Mouse (Mus musculus) ES-Bruce4 (cell line): ENCODE data around the gene Epha10. TPM values are rescaled to one million over a fixed set of nuclear protein-coding genes. Genes with fewer than 3 reads are reported as not detected.

ENCODE experiments used
- H3K27ac ChIP-seq: 2 replicates; pipeline ENCODE4 v1.5.1; 2012; ENCODE audit warnings: low read length, inconsistent platforms; ENCODE audit not compliant: insufficient read depth
- H3K27me3 ChIP-seq: 2 replicates; pipeline ENCODE4 v1.6.1; 2012; ENCODE audit warnings: mild to moderate bottlenecking, low read length, inconsistent platforms; ENCODE audit not compliant: control insufficient read depth, poor library complexity, insufficient read depth, severe bottlenecking
- H3K36me3 ChIP-seq: 2 replicates; pipeline ENCODE4 v1.6.1; 2012; ENCODE audit warnings: inconsistent platforms, mild to moderate bottlenecking, low read length, moderate library complexity; ENCODE audit not compliant: control insufficient read depth, poor library complexity, insufficient read depth, severe bottlenecking
- H3K4me1 ChIP-seq: one replicate; pipeline ENCODE4 v1.8.1; 2011; ENCODE audit warnings: low read length; ENCODE audit not compliant: control insufficient read depth, insufficient read depth
- H3K4me3 ChIP-seq: 2 replicates; pipeline ENCODE4 v1.5.1; 2011; ENCODE audit warnings: low read depth, mild to moderate bottlenecking, low read length
- H3K9ac ChIP-seq: 2 replicates; pipeline ENCODE4 v1.6.1; 2012; ENCODE audit warnings: low read depth, mild to moderate bottlenecking, inconsistent platforms; ENCODE audit not compliant: poor library complexity, severe bottlenecking
- H3K9me3 ChIP-seq: replicated peaks from 2 replicates; pipeline ENCODE4 v1.6.1; 2012; ENCODE audit warnings: mild to moderate bottlenecking, low read length, inconsistent platforms; ENCODE audit not compliant: control insufficient read depth, poor library complexity, insufficient read depth, severe bottlenecking
- CTCF ChIP-seq: IDR thresholded peaks from one replicate; pipeline ENCODE4 v1.8.1; 2011; ENCODE audit warnings: low read depth, low read length
- EP300 ChIP-seq: IDR thresholded peaks from 2 replicates; pipeline ENCODE4 v1.6.1; 2011; ENCODE audit warnings: low read depth, low read length; ENCODE audit not compliant: insufficient read depth
- POLR2A ChIP-seq: IDR thresholded peaks from one replicate; pipeline ENCODE4 v1.8.1; 2011; ENCODE audit warnings: low read length; ENCODE audit not compliant: insufficient read depth
- polyA plus RNA-seq: library from polyadenylated mRNA; stranded (reverse); fragments of >200 nt; gene quantifications from 2 replicates; pipeline ENCODE4 v1.2.4, GENCODE M21; 2011; ENCODE audit warnings: low read depth; ENCODE audit not compliant: missing spikeins, insufficient read depth, insufficient read length

The Epha10 gene
- polyA plus RNA-seq, 1 experiment: 0.37 TPM

DNA sequence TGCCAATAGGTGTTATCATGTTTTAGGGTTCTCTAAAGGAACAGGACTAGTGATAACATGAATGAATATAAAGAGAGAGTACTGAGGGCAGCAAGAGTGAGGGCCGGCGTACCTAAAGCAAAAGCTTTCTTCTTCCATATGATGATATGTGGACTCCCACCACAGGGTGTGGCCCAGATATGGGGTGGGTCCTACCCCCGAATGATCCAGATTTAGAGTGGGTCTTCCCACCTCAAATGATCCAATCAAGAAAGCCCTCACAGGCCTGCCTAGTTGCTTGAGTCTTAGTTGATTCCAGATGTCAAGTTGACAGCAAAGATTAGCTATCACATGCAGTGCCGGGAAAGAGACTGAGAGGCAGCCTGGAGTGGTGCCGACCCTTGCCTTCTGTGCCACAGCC is 63.1 kb downstream of the Epha10 start:
- H3K36me3 ChIP-seq: peaks cover 8% of the 10 kb centered on the region; the same call in 1 of the 2 replicates
- no peak overlapping the region for H3K9ac ChIP-seq
- H3K4me1 ChIP-seq: no peaks in the 10 kb centered on the region
- no peak for TF ChIP-seq CTCF
- no peak for TF ChIP-seq EP300
- no peak for TF ChIP-seq POLR2A
- no peak overlapping the region for H3K4me3 ChIP-seq
- no peaks in the 10 kb centered on the region for H3K9me3 ChIP-seq
- no peaks in the 10 kb centered on the region for H3K27me3 ChIP-seq
- H3K27ac ChIP-seq: no peak overlapping the region

DNA sequence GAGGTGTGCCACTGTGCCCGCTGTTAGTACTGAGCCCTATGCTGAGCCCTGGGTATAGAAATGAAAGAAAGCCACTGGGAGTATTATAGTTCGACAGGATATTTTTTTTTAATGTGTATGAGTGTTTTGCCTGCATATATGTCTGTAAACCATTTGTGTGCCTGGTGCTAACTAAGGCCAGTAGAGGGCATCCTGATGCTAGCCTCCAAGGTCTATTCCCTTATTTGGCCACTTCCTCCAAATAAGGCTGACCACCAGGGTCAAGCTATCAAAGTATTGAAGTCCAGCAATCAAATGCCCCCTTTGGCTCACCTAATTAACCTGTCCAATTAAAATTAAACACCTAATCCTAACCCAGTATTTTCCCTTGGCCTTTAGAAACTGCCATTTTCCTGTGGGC is 64.3 kb downstream of the Epha10 start:
- H3K4me1 ChIP-seq: no peaks in the 10 kb centered on the region
- TF ChIP-seq EP300 (no peak), POLR2A (no peak)
- H3K9ac ChIP-seq: no peak overlapping the region
- H3K4me3 ChIP-seq: no peak overlapping the region
- H3K27ac ChIP-seq: no peak overlapping the region
- 0 out of 2 replicates have a peak, but pooled peaks cover 7% of the 10 kb centered on the region for H3K36me3 ChIP-seq
- H3K27me3 ChIP-seq: no peaks in the 10 kb centered on the region
- H3K9me3 ChIP-seq: no peaks in the 10 kb centered on the region

DNA sequence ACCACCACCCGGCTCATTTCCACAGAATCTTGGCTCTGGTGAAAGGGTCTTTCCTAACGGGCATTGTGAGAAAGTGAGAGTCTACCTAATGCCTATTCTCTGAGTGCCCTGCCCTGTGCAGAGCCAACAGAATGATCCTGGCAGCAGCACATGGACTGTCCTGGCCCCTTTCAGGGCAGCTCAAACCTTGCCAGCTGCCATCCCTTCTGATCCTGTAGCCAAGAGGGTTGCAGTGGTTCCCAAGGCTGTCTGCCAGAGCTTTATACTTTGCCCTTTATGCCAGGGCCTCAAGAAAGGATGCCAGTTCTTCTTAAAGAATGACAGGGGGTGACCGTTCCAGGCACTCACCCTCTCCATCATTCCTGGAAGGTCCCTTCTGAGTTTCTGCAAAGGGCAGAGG is 68.8 kb downstream of the Epha10 start:
- TF ChIP-seq EP300 (no peak), POLR2A (no peak), CTCF (no peak)
- no peaks in the 10 kb centered on the region for H3K36me3 ChIP-seq
- H3K9me3 ChIP-seq: no peaks in the 10 kb centered on the region
- H3K27me3 ChIP-seq: no peaks in the 10 kb centered on the region
- no peak overlapping the region for H3K4me3 ChIP-seq
- H3K27ac ChIP-seq: no peak overlapping the region
- H3K4me1 ChIP-seq: no peaks in the 10 kb centered on the region
- no peak overlapping the region for H3K9ac ChIP-seq

DNA sequence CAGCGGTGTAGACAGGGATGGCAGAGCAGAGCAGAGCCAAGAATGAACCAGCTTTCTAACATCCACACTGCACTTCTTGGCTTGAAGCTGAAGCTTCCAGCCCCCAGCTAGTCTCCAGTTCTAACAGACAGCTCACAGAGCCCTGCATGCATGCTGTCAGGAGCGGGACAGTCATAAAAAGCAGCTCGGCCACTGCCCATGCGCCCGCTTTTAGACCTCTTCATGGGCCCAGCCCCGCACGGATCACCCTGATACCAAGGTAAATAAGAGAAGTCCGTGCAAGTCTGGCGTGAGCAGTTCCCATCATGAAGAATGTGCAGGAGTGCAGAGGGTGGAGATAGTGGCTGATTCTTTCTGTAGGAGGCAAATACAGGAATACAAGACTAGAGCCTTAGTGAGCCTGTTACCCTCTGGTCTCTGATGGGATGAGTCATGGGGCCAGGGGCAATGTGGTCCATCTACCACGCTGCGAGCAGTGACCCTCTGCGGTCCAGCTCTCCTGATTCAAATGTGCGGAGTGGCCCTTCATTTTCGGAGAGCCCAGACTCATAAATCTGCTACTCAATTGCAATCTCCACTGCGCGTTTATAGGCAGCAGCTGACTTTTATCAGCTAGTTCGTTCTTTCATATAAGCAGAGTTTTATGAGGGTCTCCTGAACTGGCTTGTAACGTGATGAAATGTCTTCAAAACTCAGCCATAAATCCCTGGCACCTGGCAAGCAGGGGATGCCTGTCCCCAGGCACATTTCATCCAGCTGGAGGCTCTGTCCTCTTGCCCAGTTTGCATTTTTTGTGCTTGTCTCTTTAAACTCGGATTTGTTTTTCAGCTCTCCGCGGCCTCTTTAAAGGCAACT is 69.7 kb downstream of the Epha10 start:
- Histone ChIP-seq H3K27me3 (no peaks in the 10 kb centered on the region), H3K4me1 (no peaks in the 10 kb centered on the region), H3K9me3 (no peaks in the 10 kb centered on the region), H3K36me3 (no peaks in the 10 kb centered on the region), H3K4me3 (no peak overlapping the region), H3K9ac (no peak overlapping the region), H3K27ac (no peak overlapping the region)
- TF ChIP-seq POLR2A (no peak), EP300 (no peak), CTCF (no peak)

DNA sequence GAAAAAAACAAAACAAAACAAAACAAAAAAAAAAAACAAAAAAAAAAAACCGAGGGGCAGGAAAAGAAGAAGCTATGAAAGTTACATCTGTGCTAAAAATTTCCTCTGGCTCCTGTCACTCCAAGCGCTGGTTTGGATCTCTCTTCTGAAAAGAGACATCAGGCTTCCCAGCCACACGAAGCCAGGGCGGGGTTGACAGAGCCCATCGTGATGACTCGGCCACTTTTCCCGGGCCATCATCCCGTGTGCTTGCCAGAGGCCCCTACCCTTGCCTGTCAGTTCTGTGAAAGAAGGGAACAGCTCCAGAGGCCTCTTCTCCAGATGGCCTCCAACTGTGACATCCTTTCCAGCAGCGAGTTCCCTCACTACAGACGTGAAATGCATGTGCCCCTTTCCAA is 70.3 kb downstream of the Epha10 start:
- Histone ChIP-seq H3K27ac (no peak overlapping the region), H3K9ac (no peak overlapping the region), H3K4me1 (no peaks in the 10 kb centered on the region), H3K4me3 (no peak overlapping the region), H3K27me3 (no peaks in the 10 kb centered on the region), H3K9me3 (no peaks in the 10 kb centered on the region), H3K36me3 (no peaks in the 10 kb centered on the region)
- TF ChIP-seq POLR2A (no peak), EP300 (no peak), CTCF (no peak)

DNA sequence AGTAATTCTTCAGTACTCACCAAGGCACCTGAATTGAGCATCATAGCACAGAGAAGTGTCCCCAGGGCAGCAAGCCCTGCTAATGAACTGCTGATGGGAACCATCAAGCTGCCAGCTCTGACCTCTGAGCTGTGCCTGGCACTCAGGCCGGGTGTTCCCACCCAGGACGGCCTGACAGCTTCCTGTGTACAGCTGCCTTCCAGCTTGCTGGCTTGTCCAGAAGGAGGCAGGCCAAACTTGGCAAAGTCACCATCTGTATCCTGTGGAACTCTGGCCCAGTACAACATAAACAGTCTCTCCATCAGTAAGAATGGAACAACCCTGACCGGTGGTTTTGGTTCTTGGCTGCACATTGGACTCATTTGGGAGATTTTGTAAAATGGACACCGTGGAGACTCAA is 72.8 kb downstream of the Epha10 start:
- Histone ChIP-seq H3K9me3 (no peaks in the 10 kb centered on the region), H3K4me3 (no peak overlapping the region), H3K27me3 (no peaks in the 10 kb centered on the region), H3K4me1 (no peaks in the 10 kb centered on the region), H3K9ac (no peak overlapping the region), H3K36me3 (no peaks in the 10 kb centered on the region), H3K27ac (no peak overlapping the region)
- TF ChIP-seq CTCF (no peak), POLR2A (no peak), EP300 (no peak)
